Mouse (Mus musculus): ENCODE data around the gene Uba52. TPM values are rescaled to one million over a fixed set of nuclear protein-coding genes. Genes with fewer than 3 reads are reported as not detected.
A peak's percentile ranks its signal among the peaks of the same experiment; 100 is the strongest.
"Not testable (repeated sequence)": the region's sequence is repeated elsewhere in the genome, so short reads cannot be mapped to it uniquely, and the experiment has no call there.

Uba52 gene
- polyA plus RNA-seq, 1 experiment from 2014 or later, result 909 TPM

- H3K9me3 ChIP-seq, result no peaks in the 10 kb centered on the region
- 89% methylated on average over 2 of the region's 2 CpGs for WGBS
- no peaks in the 10 kb centered on the region for H3K27me3 ChIP-seq
- H3K36me3 ChIP-seq, result peaks cover 42% of the 10 kb centered on the region
- H3K4me1 ChIP-seq, result peaks cover 39% of the 10 kb centered on the region
- peak overlapping the region; percentile 73 for H3K4me2 ChIP-seq
- no peak for ATAC-seq (ENCODE audit: borderline replicate concordance, extremely low read depth, low FRiP score, low TSS enrichment)
- no peak overlapping the region for H3K27ac ChIP-seq
- H3K9ac ChIP-seq, result no peak overlapping the region
- peak overlapping the region; percentile 98; the same call in 1 of the 2 replicates for H3K4me3 ChIP-seq
These were observed 1.2 kb upstream of the Uba52 start for GRCm38 (mm10) chr8:70511770-70512169.

- Histone ChIP-seq H3K4me3 (peak overlapping the region; percentile 98), H3K36me3 (peaks cover 38% of the 10 kb centered on the region), H3K4me1 (peaks cover 39% of the 10 kb centered on the region), H3K9ac (peak overlapping the region; percentile 99), H3K4me2 (peak overlapping the region; percentile 73), H3K27ac (peak overlapping the region; percentile 98)
- not testable (repeated sequence) for ATAC-seq (ENCODE audit: borderline replicate concordance, extremely low read depth, low FRiP score, low TSS enrichment); H3K27me3 ChIP-seq; H3K9me3 ChIP-seq
- WGBS, result 73% methylated on average over 6 of the region's 6 CpGs
These were observed 573 bp upstream of the Uba52 start for GRCm38 (mm10) chr8:70511174-70511573.

- ATAC-seq (ENCODE audit: borderline replicate concordance, extremely low read depth, low FRiP score, low TSS enrichment), result no peak
These were observed 1.2 kb downstream of the Uba52 start for GRCm38 (mm10) chr8:70509281-70509952.

DNA sequence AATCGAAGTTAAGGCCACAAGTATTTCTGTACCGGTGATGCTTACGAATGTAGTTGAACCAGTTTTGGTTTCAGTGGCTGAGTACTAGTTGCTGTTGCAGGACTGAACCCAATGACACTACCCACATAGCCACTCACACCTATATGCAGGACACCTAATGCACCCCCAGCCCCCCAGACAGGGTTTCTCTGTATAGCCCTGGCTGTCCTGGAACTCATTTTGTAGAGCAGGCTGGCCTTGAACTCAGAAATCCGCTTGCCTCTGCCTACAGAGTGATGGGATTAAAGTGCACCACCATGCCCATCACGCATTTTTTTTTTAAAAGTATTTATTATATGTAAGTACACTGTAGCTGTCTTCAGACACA is 3.6 kb downstream of the Uba52 start:
- WGBS, result 56% methylated on average over 5 of the region's 5 CpGs
- Histone ChIP-seq H3K36me3 (peaks cover 20% of the 10 kb centered on the region), H3K4me3 (peak overlapping the region; percentile 79), H3K9ac (no peak overlapping the region), H3K4me1 (peaks cover 73% of the 10 kb centered on the region), H3K27me3 (peaks cover 9% of the 10 kb centered on the region), H3K4me2 (peak overlapping the region; percentile 88), H3K27ac (peak overlapping the region; percentile 29), H3K9me3 (no peaks in the 10 kb centered on the region)
- ATAC-seq (ENCODE audit: borderline replicate concordance, extremely low read depth, low FRiP score, low TSS enrichment), result no peak

More at GRCm38 (mm10) chr8:70509281-70509952, 1.2 kb downstream of the Uba52 start:
- H3K36me3 ChIP-seq, result peaks cover 28% of the 10 kb centered on the region
- peak overlapping the region; percentile 73 for H3K4me2 ChIP-seq
- H3K9ac ChIP-seq, result peak overlapping the region; percentile 99
- WGBS, result 7% methylated on average over 25 of the region's 25 CpGs
- peaks cover 57% of the 10 kb centered on the region for H3K4me1 ChIP-seq
- no peaks in the 10 kb centered on the region for H3K27me3 ChIP-seq
- no peaks in the 10 kb centered on the region for H3K9me3 ChIP-seq
- peak overlapping the region; percentile 98; the same call in 1 of the 2 replicates for H3K27ac ChIP-seq
- peak overlapping the region; percentile 98 for H3K4me3 ChIP-seq

DNA sequence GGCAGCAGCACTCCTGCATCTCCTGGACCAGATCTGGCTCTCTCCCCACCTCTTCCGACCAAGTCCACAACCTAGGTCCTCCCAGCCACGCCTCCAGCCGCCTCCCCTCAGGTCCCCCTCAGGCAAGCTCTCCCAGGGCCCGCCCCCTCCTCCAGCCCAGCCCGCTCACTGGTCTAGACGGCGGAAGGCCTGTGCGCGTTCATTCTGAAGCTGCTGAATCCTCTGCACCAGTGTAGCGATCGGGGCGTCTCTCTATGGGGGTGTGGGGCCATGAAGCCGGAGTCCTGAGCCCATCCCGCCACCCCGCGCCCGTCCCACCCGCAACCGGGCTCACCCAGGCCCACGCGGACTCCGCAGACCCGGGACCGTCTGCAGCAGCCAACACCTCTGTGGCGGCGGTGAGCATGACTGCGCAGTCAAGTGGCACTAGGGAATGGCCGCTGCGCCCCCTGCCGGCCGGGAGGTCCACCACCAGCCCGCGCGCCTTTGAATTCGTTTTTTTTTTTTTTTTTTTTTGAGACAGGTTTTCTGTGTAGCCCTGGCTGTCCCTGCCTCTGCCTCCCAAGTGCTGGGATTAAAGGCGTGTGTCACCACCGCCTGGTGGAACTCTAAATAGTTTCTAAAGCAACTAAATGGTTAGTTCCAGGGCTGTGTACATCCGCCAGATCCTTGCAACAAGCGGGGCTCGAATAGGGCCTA is 4.1 kb downstream of the Uba52 start, which contains the start of gene Rex1bd:
Gene Rex1bd, minus strand, starts transcription at position 425 of the 699 bp plus-strand sequence.
- peak within 1 kb of the TSS; percentile 79 for H3K4me3 ChIP-seq
- no peaks in the 10 kb centered on the region for H3K9me3 ChIP-seq
- ATAC-seq (ENCODE audit: borderline replicate concordance, extremely low read depth, low FRiP score, low TSS enrichment), result peak; percentile 88
- peak within 1 kb of the TSS; percentile 96 for H3K27ac ChIP-seq
- H3K4me1 ChIP-seq, result peaks cover 73% of the 10 kb centered on the region
- H3K36me3 ChIP-seq, result peaks cover 20% of the 10 kb centered on the region
- peak within 1 kb of the TSS; percentile 94 for H3K9ac ChIP-seq
- H3K27me3 ChIP-seq, result peaks cover 14% of the 10 kb centered on the region
- peak within 1 kb of the TSS; percentile 88 for H3K4me2 ChIP-seq
- WGBS, result 2% methylated on average over 39 of the region's 40 CpGs

- Histone ChIP-seq H3K9ac (peak overlapping the region; percentile 94), H3K4me1 (peaks cover 76% of the 10 kb centered on the region), H3K4me2 (peak overlapping the region; percentile 88), H3K9me3 (no peaks in the 10 kb centered on the region), H3K36me3 (peaks cover 20% of the 10 kb centered on the region), H3K4me3 (peak overlapping the region; percentile 79), H3K27me3 (peaks cover 21% of the 10 kb centered on the region), H3K27ac (peak overlapping the region; percentile 96)
- 29% methylated on average over 32 of the region's 32 CpGs for WGBS
- peak; percentile 9 for ATAC-seq (ENCODE audit: borderline replicate concordance, extremely low read depth, low FRiP score, low TSS enrichment)
These were observed 4.8 kb downstream of the Uba52 start for GRCm38 (mm10) chr8:70505698-70506327.

DNA sequence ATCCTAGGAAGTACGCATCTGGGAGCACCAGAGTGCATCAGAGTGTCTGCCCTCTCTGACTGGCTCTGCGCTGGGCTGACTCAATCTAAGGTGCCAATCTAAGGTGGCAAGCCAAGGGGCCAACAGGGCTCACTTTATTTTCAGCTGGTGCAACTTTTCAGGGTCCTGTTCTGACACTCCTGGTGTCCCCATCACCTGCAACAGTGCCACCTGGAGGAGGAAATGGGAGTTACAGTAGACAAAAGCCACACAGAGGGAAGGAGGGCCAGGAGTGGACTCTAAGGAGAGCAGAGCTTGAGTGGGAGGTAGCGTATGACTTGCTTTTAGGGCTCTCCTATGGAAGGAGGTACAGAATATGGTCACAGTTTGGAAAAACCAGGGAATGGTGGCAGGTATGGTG is 5.8 kb downstream of the Uba52 start:
- 86% methylated on average over 3 of the region's 3 CpGs for WGBS
- H3K9me3 ChIP-seq, result no peaks in the 10 kb centered on the region
- no peak overlapping the region; the same call in 1 of the 2 replicates for H3K4me3 ChIP-seq
- peaks cover 81% of the 10 kb centered on the region for H3K4me1 ChIP-seq
- 0 out of 2 replicates have a peak overlapping the region, but pooled peaks have one; percentile 88 for H3K4me2 ChIP-seq
- peaks cover 31% of the 10 kb centered on the region for H3K27me3 ChIP-seq
- H3K27ac ChIP-seq, result no peak overlapping the region
- peaks cover 20% of the 10 kb centered on the region for H3K36me3 ChIP-seq
- no peak overlapping the region for H3K9ac ChIP-seq
- no peak for ATAC-seq (ENCODE audit: borderline replicate concordance, extremely low read depth, low FRiP score, low TSS enrichment)

- peaks cover 81% of the 10 kb centered on the region for H3K4me1 ChIP-seq
- no peaks in the 10 kb centered on the region for H3K9me3 ChIP-seq
- H3K4me3 ChIP-seq, result no peak overlapping the region
- H3K9ac ChIP-seq, result no peak overlapping the region
- H3K27me3 ChIP-seq, result peaks cover 33% of the 10 kb centered on the region
- no peak for ATAC-seq (ENCODE audit: borderline replicate concordance, extremely low read depth, low FRiP score, low TSS enrichment)
- H3K27ac ChIP-seq, result no peak overlapping the region
- H3K36me3 ChIP-seq, result peaks cover 20% of the 10 kb centered on the region
- 0 out of 2 replicates have a peak overlapping the region, but pooled peaks have one; percentile 88 for H3K4me2 ChIP-seq
- 48% methylated on average over 16 of the region's 16 CpGs for WGBS
These were observed 6.3 kb downstream of the Uba52 start for GRCm38 (mm10) chr8:70504291-70504716.

DNA sequence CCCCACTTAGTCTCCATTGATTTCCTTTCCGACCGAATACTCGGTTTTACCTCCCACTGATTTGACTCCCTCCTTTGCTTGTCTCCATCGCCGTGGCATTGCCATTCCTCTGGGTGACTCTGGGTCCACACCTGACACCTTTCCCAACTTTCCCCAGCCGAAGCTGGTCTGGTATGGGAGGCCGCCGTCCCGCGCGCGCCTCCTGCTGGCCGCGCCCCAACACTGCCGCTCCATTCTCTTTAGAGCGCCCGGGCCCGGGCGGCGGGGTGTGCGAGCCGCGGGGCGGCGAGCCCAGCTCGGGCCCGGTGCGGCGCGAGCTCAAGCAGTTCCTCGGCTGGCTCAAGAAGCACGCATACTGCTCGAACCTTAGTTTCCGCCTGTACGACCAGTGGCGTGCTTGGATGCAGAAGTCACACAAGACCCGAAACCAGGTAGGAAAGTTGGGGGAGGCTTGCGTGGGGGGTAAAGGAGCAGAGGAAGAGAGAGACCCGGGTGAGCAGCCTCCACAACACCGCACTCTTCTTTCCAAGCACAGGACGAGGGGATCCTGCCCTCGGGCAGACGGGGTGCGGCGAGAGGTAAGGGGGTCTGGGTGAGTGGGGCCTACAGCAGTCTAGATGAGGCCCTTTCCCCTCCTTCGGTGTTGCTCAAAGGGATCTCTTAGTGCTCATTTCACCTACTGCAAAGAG is 7.4 kb downstream of the Uba52 start:
- no peak overlapping the region; the same call in 1 of the 2 replicates for H3K4me3 ChIP-seq
- no peak overlapping the region for H3K4me2 ChIP-seq
- no peak overlapping the region; the same call in 1 of the 2 replicates for H3K27ac ChIP-seq
- H3K27me3 ChIP-seq, result peaks cover 44% of the 10 kb centered on the region
- 15% methylated on average over 46 of the region's 46 CpGs for WGBS
- no peaks in the 10 kb centered on the region for H3K9me3 ChIP-seq
- H3K4me1 ChIP-seq, result peaks cover 71% of the 10 kb centered on the region
- peaks cover 14% of the 10 kb centered on the region for H3K36me3 ChIP-seq
- no peak for ATAC-seq (ENCODE audit: borderline replicate concordance, extremely low read depth, low FRiP score, low TSS enrichment)
- H3K9ac ChIP-seq, result no peak overlapping the region

GRCm38 (mm10) chr8:70502540-70502939 is 8.1 kb downstream of the Uba52 start:
- WGBS, result 39% methylated on average over 12 of the region's 12 CpGs
- Histone ChIP-seq H3K9ac (no peak overlapping the region), H3K4me3 (no peak overlapping the region), H3K27me3 (peaks cover 47% of the 10 kb centered on the region), H3K9me3 (no peaks in the 10 kb centered on the region), H3K36me3 (peaks cover 8% of the 10 kb centered on the region), H3K4me2 (no peak overlapping the region), H3K4me1 (peaks cover 67% of the 10 kb centered on the region), H3K27ac (no peak overlapping the region; the same call in 1 of the 2 replicates)
- ATAC-seq (ENCODE audit: borderline replicate concordance, extremely low read depth, low FRiP score, low TSS enrichment), result no peak

DNA sequence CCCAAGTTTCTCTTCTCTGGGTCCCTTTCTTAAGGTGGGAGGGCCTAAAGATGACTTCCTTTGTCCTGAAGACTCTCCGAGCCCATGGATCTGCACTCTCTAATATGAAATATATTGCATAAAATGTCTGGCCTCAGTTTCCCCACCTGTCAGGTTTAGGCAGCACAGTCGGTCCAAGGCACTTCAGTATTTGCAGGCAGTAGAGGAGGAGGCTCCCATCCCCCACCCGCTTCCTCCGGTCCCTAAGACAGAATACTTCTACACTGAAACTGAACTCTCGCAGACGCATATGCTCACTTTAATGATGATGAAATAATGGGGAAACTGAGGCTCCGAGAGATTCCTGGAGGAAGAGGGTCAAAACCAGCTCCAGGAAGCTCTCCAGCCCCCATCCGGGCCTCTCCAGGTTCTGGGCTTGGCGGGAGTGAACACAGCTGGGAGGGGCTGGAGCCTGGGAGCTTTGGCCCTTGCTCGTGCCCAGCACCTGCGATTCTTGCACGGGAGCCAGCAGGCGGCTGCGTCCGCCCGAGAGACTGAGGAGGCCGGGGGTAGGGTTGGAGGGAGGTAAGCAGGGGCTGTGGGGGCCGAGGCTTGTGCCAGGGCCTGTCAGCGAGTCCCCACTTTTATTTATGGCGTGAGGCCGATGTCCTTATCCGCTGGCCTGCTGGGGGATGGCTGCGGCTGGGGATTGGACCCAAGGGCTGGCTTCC is 8.6 kb downstream of the Uba52 start:
- Histone ChIP-seq H3K27ac (no peak overlapping the region), H3K4me1 (peaks cover 63% of the 10 kb centered on the region), H3K27me3 (peaks cover 53% of the 10 kb centered on the region), H3K36me3 (peaks cover 3% of the 10 kb centered on the region; the same call in 1 of the 2 replicates), H3K4me3 (no peak overlapping the region), H3K4me2 (no peak overlapping the region), H3K9ac (no peak overlapping the region), H3K9me3 (no peaks in the 10 kb centered on the region)
- WGBS, result 18% methylated on average over 23 of the region's 23 CpGs
- no peak for ATAC-seq (ENCODE audit: borderline replicate concordance, extremely low read depth, low FRiP score, low TSS enrichment)

Data from lung, embryonic 15.5 days (tissue).